Mouse (Mus musculus): ENCODE measurements around the gene Cpxm2. TPM values are rescaled to one million over a fixed set of nuclear protein-coding genes. Genes with fewer than 3 reads are reported as not detected.

Gene Cpxm2
- total RNA-seq, 2 experiments from 2014 or later = not detected

DNA sequence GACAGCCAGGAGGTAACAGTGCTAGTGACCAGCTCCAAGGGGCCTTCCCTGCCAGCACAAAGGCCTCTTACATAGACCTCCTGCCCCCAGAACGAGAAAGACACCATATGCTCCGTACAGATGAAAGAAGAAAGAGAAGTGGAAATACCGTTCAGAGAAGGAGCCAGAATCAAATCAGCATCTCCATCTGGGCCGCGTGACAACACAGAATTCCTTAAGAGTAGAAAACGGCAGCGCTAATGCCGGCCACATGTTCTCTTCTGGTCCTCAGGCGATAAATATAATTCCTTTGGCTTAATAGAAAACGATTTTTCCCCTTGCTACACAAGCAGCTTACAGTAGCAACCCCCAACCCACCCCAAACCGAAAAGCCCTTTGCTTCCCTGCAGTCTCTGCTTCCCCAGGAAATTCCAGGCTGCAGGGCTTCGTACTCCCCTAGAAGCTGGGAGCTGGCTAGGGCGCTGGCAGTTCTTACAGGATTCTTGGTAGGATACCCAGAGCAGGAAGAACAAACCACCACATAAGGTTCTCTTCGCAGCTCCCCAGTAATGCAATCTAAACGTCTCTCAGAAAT lies 9.2 kb downstream of the Cpxm2 start:
- ATAC-seq (ENCODE audit: poor library complexity, severe bottlenecking) = no peak

DNA sequence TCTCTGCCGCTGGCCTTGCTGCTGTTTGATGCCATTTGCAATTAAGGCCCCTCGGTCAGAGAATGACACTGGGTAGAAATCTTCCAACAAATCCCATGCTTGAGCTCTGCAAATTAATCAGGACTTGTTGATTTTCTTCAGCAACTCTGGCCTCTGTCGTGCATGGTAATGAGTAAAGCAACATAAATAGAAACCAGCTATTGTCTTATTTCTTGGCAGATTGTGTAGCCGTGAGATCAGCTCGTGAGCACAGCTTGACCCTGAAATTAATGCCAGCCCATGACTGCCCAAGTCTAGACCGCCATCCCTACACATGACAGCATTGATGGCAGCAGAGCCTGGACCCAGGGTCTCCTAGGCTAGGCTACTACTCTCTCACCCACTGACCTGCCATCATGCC lies 25.9 kb downstream of the Cpxm2 start:
- ATAC-seq (ENCODE audit: poor library complexity, severe bottlenecking) = no peak

DNA sequence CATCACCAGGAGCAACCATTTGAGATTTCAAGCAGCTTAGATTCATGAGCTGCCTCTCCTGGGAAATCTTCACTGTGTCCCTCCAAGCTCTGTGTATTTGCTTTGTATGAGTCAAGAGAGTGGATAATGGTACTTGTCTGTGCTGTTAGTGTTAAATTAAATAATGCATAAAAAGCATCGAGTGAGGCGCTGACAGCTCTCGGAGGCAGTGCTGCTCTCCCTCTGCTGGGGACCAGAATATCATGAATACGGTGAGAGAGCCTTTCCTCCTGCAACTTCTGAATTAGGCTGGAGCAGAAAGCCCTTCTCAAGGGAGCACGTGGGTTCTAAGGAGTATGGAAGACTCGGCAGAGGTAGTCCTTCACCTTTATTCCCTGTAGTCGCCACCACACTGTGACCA lies 29.6 kb downstream of the Cpxm2 start:
- no peak for ATAC-seq (ENCODE audit: poor library complexity, severe bottlenecking)

DNA sequence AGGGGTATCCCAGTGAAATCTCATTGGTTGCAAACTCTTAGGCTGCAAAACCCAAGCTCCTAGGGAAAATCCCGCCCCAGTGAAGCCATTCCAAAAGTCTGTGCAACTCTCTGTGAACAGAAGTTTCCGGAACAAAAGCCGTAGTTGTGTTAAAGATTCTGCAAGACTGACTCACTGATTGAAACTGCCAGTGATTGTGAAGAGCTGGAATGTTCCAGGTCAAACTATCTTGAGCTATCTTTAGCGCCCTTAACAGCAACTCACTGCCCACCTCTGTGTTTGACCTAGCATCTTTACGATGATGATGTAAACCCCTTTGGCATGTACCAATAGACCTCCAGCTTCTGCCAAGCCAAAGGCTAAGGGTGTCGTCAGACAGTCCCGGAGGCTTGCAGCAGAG lies 31.3 kb downstream of the Cpxm2 start:
- no peak for ATAC-seq (ENCODE audit: poor library complexity, severe bottlenecking)

DNA sequence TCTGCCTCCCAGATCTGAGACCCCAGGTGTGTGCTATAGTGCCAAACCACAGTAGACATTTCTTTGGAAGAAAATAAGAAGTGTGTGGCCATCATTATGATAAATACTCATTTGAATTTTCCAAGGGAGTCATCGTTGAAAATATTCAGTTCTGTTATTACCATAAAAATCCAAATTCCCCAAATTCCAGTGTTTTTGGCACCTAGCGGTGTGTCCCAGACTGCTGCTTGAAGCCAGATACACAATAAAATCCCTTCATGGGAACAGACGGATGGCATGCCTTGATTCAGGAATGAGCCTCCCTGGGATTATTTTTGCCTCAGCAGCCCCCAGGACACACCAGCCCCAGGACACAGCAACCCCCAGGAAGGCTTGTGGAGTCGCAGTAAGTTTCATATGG lies 34.7 kb downstream of the Cpxm2 start:
- no peak for ATAC-seq (ENCODE audit: poor library complexity, severe bottlenecking)

DNA sequence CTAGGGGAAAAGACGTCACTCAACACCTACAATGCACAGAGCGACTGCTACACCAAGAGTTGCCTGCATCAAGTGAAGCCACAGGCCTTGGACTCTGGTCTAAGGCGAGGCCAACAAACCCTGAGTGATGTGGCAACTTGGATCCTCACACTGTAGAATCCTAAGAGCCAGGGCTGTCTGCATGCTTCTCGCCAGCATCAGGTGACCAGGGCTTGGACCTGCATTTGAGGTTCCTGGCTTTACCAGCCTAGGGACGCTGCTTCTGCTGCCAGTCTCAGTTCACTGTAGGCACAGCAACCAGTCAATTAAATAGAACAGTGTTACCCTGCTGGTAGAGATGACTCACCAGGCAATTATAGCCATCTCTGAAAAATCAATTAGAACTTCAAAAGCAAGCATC lies 42.8 kb downstream of the Cpxm2 start:
- ATAC-seq (ENCODE audit: poor library complexity, severe bottlenecking) = no peak

DNA sequence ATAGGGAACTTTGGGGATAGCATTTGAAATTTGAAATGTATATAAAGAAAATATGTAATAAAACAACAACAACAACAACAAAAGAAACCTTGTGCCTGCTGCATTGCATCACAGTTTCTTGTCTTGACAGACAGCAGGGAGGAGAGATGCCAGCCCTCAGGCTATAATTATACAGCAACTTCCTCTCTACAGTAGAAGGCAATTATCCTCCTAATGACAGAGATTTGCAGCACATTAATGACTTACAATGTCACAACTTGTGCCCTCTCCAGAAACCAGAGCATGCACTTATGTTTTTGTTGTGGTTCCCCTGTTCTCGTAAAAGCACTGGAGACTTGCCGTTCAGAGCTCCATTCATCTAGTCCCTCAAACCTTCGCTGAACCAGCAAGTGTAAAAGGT lies 44.2 kb downstream of the Cpxm2 start:
- ATAC-seq (ENCODE audit: poor library complexity, severe bottlenecking) = no peak

DNA sequence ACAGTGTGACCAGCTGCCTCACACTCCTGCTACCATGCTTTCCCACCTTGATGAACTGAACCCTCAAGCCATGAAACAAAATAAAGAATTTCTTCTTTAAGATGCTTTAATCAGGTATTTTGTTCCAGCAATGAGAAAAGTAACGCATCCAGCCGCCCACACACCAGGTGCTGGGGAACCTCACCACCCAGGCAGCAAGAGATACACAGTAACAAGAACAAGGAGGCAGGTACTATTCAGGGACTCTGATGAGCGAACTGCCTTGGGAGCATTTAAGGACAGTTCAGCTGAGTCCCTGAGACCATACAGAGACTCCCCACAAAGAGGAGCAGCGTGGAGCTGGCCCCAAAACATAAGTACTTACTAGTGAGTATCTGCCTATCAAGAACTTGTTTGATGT lies 47.6 kb downstream of the Cpxm2 start:
- no peak for ATAC-seq (ENCODE audit: poor library complexity, severe bottlenecking)

DNA sequence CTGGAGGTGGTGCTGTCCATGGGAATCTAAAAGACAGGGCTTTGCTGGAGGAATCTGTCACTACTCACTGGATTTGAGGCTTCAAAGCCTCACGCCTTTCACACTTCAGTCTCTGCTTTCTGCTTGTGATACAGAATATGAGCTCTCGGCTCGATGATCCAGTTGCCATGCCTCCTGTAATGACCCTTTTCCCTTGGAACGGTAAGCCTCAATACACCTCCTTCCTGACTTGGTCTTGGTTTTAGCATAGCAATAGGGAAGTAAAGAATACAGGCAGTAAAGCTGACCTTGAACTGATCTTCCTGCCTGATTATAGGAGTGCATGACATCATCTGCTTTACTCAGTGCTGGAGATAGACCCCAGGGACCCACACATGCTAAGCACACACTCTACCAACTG lies 49.2 kb downstream of the Cpxm2 start:
- ATAC-seq (ENCODE audit: poor library complexity, severe bottlenecking) = no peak

DNA sequence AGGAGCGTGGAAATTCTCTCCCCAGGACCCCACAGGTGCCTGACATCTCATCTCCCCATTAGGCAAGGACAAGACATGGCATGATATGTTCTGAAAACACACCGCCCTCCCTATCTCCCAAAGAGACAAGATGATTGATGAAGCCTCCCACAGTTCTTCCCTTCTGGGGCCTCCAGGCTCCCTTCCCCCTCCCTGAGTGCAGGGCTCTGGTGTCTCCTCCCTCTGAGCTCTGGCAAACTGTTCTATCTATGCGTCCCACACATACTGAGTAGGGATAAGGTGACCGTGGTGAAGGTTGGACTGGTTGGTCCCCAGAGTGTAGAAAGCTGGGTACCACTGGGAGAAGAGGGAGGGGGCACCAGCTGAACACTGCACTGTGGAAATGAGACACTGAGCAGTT lies 56.1 kb downstream of the Cpxm2 start:
- ATAC-seq (ENCODE audit: poor library complexity, severe bottlenecking) = no peak

DNA sequence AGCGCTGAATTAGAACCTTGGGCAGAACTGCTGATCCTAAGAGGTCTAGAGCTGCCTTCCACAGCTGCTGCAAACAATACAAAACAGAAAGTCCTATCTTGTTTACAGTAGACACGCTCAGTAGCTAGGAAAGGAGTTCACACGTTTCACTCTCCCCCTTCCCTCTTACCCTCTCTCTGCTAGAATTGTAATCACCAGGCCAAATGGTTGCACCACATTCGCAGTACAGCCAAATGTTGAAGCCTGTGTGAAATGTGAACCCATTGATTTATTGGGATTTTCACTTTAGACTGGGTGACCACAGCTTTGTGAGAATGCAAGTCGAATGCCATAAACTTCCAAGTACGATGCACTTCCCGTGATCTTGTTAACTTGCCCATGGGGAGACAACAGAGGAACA lies 59.9 kb downstream of the Cpxm2 start:
- no peak for ATAC-seq (ENCODE audit: poor library complexity, severe bottlenecking)

DNA sequence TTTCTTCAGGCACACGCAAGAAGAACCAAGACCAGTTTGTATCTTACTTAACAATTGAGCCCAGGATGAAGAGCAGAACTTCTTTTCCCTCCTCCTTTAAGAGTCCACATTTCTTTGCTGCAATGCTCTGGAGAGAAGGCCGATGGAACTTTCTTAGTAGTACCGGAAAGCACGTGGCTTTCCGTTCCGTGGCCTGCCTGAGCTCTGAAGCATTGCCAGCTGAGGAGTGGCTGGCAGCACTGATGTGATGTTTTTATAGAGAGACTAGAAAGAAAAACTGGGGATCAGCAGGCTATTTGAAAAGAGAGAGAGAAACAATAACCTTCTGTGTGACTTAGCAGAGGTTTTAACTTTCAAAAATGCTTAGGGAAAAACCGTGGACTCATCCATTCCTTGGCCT lies 63.0 kb downstream of the Cpxm2 start:
- no peak for ATAC-seq (ENCODE audit: poor library complexity, severe bottlenecking)

DNA sequence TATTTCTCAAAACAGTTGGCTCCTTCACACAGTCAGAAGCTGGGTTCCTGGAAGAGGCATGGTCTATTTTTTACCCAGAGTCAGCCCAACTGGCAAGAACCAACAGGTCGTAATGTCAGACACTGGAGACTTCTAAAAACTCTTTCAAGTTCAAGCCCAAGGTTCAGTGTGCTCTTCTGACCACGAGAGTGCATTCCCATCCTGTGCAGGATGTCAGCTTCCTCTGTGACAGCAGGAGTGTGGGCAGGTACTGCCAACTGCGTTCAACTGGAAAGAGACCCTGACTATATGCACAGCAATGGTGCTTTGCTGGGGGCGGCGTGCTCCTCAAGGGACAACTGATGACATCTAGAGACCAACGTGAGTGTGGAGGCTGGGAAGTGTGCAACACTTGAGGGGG lies 65.9 kb downstream of the Cpxm2 start:
- ATAC-seq (ENCODE audit: poor library complexity, severe bottlenecking) = no peak

DNA sequence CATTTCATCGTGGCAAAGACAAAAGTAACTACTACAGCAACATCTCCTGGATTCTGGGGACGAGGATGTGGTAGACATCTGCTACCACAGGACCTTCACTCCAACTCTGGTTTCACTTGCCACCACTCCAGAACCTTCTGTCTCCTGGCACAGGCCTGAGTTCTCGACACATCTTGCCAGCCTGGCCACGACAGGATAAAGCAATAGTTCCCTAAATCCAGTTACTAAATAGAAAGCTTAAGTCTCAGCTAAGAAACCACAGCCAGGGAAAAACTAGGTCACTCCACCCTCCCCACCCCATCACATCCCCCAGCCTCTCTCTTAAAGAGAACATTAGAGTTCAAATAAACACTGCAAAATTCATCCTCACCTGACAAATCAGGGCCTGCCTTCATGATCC lies 66.4 kb downstream of the Cpxm2 start:
- no peak for ATAC-seq (ENCODE audit: poor library complexity, severe bottlenecking)

DNA sequence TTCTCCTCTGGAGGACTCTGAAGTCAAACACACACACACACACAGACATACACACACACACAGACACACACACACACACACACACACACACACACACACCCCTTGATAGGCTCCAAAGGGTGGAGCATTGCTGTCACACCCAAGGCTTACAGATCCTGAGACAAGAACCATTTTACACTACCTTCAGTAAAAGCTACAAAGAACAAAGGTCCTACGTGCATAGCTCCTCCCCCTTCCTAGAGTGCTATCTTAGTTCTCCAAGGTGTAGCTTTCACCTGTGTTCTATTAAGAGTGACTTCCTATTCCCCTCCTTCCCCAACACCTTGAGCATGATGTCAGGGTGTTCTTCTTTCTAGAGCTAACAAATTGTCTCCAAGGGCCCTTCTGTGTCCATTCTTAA lies 78.7 kb downstream of the Cpxm2 start:
- ATAC-seq (ENCODE audit: poor library complexity, severe bottlenecking) = no peak

DNA sequence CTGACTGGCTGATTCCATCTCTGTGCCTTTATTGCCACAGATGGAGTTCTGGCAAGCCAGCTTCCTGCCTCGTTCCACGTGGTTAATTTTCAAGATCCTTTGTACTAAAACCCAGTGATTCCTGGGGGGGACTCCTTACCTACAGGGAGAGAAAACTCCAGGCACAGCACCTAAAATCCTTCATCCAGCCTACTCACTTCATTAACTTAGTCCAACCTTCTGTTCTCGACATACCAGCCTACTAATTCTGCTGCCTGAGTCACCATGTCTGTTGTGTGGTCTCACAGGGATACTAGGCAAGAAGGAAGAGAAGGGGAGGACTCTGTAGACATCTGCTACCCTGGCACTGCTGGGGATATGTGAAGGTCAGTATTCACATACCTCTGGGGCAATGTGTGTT lies 80.0 kb downstream of the Cpxm2 start:
- ATAC-seq (ENCODE audit: poor library complexity, severe bottlenecking) = no peak

DNA sequence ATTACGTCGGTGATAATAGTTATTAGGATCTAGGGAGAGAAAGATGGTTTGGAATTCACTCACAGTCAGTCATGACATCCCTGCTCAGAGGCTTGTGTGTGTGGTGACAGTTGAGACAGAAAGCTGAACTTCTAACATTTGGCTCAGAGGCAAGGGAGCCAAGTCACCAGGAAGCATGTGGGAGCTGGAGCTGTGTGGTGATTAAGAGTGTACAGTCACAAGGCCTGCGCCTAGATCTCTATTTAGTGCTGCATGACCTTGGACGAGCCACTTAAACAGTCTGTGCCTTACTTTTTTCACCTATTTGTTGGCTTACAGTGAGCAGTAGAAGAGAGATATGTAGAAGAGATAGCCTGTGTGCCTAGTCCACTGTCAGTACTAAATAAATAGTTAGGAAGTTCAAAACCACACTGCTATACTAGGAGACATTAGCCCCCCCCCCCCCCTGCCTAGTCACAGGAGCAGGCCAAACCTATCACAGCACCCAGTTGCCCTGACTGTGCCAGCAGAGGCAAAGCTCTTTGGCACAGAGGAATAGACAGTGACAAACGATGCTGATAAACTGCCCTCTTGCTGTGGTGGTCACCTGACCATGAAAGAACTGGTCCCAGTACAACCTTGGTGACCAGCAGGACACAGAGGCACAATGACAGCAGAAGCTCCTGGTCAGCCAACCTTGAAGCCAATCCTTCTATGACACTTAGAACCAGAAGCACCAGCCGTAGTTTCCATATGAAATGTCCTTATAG lies 83.5 kb downstream of the Cpxm2 start:
- no peak for ATAC-seq (ENCODE audit: poor library complexity, severe bottlenecking)

DNA sequence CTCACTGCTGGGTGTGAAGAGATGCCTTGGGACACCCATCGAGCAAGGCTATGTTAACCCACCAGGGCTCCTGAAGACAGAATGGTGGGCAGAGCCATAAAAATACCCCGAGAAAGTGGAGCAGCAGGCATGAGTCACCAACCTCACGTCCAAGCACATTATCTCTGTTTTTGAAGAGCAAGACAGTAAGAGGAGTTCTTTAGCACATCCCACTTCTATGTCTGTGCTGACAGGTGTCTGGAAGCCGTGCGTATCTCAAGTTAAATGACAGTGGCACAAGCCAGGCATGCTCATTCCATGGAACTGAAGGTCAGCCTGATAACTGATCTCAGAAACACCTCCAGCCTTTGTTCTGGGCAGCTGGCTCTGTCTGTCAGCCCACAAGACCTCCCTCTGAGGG lies 86.6 kb downstream of the Cpxm2 start:
- no peak for ATAC-seq (ENCODE audit: poor library complexity, severe bottlenecking)

DNA sequence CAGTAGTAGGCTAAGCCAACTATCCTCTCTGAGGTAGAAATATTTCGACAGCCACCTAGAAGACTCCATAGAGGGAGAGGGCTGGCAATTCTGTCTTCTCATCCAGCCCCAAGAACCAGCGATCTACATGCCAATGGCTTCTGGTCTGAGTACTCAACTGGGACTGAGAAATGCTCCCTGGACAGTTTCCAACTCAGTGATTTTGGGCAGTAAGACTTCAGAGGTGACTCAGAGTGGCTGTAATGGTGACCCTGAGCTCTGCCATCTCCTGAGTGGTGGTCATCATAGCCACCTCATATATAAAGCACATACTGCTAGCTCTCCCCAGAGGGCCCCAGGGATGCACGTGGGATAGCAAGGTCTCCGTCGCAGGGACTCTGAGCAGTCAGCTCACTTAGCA lies 87.0 kb downstream of the Cpxm2 start:
- ATAC-seq (ENCODE audit: poor library complexity, severe bottlenecking) = no peak

DNA sequence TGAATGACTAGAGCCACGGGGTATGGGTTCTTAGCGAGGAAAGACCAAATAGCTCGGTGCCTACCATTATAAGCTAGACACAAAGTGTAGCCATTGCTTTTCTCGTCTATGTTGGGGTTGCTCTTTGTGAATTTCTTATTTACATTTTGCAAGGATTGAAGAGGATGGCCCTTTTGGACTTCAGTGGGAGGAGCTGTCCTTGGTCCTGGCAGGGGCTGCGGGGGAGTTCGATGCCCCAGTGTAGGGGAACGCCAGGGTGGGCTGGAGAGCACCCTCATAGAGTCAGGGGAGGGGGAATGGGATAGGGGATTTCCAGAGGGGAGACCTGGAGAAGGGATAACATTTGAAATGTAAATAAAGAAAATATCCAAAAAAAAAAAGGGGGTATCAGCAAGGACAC lies 94.4 kb downstream of the Cpxm2 start:
- ATAC-seq (ENCODE audit: poor library complexity, severe bottlenecking) = no peak

DNA sequence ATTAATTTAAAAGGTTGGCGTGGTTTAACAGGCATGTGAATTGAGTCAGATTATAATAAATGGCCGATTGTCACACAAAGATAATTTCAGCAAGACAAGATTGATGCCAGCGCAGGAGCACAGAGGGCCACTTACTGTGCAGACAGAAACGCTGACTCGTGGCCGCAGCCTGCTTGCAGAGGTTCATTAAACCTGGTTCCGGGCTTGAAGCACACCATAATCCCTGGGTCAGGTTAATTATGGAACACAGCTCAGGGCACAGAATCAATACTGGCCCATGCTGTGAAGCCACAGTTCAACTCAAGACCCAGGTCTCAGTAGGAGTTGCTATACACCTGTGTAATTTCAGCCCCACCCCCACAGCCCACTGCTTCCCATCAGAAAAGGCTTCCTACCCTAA lies 98.0 kb downstream of the Cpxm2 start:
- no peak for ATAC-seq (ENCODE audit: poor library complexity, severe bottlenecking)

DNA sequence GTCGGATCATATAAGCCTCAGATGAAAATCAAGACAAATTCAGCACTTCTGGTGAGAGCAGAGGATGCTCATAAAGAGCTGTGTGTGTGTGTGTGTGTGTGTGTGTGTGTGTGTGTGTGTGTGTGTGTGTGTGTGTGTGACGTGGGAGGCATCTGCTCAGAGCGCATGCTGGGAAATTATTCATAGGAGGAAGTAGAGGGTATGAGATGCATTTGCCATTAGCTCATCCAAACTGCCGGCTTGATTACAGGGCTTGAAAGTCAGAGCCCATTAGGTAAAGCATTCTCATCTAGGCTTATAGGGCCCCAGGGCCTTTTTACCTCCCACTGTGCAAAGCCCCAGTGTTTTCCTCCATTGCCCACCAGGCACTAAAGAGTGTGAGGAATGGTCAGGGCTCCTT lies 107.9 kb downstream of the Cpxm2 start:
- ATAC-seq (ENCODE audit: poor library complexity, severe bottlenecking) = no peak

DNA sequence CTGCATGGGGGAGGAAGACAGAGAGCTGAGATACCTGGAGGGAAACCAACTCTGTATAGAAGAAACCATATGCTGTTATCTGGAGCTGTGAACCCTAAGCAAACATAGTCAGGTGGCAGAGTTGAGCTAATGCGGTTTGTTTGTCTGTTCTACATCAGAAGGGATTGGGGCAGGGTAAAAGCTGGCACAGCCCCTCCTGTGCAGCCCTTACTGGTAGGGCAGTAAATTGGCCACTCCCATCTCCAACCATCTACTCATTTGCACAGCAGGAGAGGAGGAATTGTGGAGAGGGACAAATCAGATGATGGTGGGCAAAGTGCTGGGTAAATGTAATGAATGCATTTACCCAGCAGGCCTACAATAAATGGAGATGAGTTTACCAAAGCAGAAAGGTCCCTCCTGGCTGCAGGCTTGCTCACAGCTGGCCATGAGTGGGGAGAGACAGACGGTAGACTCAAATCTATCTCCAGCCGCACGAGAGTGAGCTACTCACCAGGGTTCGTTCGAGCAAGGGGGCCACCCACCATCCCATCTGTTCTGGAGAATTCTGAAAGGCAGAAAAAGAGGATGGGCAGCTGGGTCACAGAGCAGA lies 122.5 kb downstream of the Cpxm2 start:
- no peak for ATAC-seq (ENCODE audit: poor library complexity, severe bottlenecking)

All from megakaryocyte, adult 5-6 weeks (primary cell).